Mouse (Mus musculus) urinary bladder, postnatal 25 days (tissue): ENCODE measurements around the gene Vstm4.

ENCODE experiments used
- DNase-seq: peaks from one replicate; pipeline ENCODE4 v3.0.0; 2022; ENCODE audit warnings: low spot score

Vstm4 gene

DNA sequence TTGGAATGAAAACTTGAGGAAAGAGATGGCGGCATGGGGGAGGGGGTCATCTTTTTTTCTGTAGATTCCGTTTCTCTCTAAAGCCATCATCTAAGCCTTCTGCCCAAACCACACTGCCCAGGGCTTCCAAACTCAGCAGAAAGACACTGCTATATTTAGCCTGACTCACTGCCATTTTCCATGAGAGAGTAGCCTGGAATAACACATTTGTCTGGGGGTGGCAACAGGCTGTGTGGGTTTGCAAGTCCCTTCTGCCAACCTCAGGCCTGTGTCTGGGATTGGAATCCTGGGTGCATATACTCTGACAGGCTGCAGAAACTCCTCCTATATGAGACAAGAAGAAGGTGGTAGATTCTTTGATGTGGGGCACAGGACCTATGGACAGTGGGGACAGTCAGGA, 91.0 kb downstream of the Vstm4 start:
- no peak for DNase-seq

- DNase-seq, result peak; percentile 7
Observed at GRCm38 (mm10) chr14:32950312-32951301, 94.1 kb downstream of the Vstm4 start.

DNA sequence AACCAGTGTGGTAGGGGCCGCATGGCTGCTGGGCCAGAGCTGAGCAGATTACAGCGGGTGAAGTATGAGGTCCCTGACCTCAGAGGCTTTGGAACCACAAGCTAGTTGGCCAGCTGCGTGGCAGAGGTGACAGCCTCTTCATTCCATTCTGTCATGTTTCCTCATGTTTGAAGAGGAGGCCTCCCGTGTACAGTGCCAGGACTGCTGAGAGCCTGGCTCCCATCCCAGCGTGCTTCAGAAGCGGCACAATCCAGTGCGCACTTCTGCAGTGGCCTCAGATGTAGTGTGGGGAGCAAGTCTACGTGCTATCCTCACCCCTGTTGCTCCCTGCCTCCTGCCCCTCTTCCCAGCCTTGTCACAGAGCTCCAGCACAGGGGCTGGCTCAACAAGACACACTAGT, 99.9 kb downstream of the Vstm4 start:
- no peak for DNase-seq

DNA sequence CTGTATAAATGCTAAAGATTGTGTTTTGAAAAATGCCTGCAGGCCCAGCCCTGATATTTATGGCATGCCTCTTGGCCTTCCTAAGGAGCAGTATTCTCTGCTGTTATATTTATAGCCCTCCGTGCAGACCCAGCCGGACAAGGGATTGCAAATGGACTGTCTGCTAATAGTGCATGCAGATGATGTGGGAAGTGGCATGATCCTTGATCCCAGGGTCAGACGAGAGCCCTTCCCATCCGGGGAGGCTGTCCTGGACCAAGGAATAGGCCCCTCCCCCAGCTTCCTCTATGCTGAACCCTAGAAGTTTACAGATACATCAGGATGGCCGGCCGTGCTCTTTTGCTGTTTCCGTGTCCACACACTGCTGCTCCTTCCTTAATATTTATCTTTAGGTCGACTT, 102.1 kb downstream of the Vstm4 start:
- DNase-seq, result no peak

- peak; percentile 51 for DNase-seq
Observed at GRCm38 (mm10) chr14:32960481-32960880, 103.9 kb downstream of the Vstm4 start.

GRCm38 (mm10) chr14:32964742-32965141, 108.2 kb downstream of the Vstm4 start:
- no peak for DNase-seq

DNA sequence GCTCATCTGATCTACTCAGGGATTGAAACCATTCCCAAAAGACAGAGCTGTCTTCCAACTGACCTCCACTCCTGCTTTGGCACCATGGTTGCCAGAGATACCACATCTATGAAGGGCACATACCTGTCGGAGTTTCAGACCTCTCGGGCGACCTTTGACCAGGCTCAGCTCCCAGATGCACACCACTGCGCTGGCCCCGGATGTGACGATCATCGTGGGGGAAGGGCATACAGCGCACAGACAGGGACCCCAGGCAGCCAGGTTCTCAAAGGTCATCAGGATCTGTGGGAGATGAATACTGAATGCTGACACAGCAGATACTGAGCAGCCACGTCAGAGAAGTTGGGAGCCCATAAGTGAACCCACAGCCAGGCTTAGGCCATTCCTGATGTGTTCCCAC, 114.1 kb downstream of the Vstm4 start:
- DNase-seq, result no peak

- DNase-seq, result no peak
Observed at GRCm38 (mm10) chr14:32984176-32984738, 127.7 kb downstream of the Vstm4 start.

- DNase-seq, result no peak
Observed at GRCm38 (mm10) chr14:32986659-32987058, 130.1 kb downstream of the Vstm4 start.
